Mouse (Mus musculus): Measurements from ENCODE around the gene Mpp3.

DNA sequence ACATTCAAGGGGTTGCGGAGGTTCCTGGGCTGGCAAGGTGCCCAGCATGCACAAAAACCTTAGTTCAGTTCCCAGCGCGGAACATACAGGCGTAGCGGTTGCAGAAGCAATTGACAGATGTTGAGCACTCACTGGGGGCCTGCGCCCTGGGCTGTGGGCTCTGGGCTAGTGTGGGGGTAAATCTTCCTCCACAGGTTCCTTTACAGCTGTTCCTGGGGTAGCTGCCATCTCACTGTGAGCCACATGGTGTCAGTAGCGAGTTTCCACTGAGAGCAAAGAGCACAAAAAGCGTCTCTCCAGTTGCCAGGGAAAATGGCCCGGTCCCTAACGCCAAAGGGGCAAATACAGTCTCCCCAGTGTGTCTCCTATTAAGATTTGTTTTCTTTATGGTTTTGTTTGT lies 42.3 kb downstream of the Mpp3 start:
- TF ChIP-seq CTCF (conservative IDR thresholded peaks at IDR 0.05 in 1 of 2, IDR thresholded peaks at IDR 0.05 in 1 of 2; ENCODE audit: low read depth in 2 of 2, low read length in 2 of 2) = peak; percentile 86 to 98
- 0 out of 2 replicates have a peak, but pooled peaks have one; percentile 44 for TF ChIP-seq TCF12 (IDR thresholded peaks at IDR 0.05; ENCODE audit: low read depth, low read length)
- no peak for TF ChIP-seq EP300 (IDR thresholded peaks at IDR 0.05; ENCODE audit: low read length)
- no peak for TF ChIP-seq MAZ (IDR thresholded peaks at IDR 0.05; ENCODE audit: low read depth, low read length)

All from CH12.LX (cell line).